Mouse (Mus musculus) myocyte (in vitro differentiated cells): ENCODE measurements around the gene Hnrnpab.

Experiments
- CEBPB ChIP-seq: IDR thresholded peaks from 2 replicates; pipeline ENCODE4 v1.6.1; 2011; ENCODE audit warnings: mild to moderate bottlenecking, moderate library complexity; ENCODE audit not compliant: poor library complexity, insufficient read depth, severe bottlenecking
- MAX ChIP-seq: IDR thresholded peaks from one replicate; pipeline ENCODE4 v1.6.1; 2011; ENCODE audit warnings: low read depth, mild to moderate bottlenecking, control low read depth
- POLR2A ChIP-seq: IDR thresholded peaks from one replicate; pipeline ENCODE4 v1.6.1; 2011; ENCODE audit warnings: low read depth, mild to moderate bottlenecking, control low read depth, moderate library complexity; ENCODE audit not compliant: insufficient read length

- TF ChIP-seq POLR2A (peak; percentile 21), CEBPB (no peak), MAX (no peak)
Measured at GRCm38 (mm10) chr11:51593368-51593767, 13.3 kb downstream of the Hnrnpab start.
